Mouse (Mus musculus): Measurements from ENCODE around the gene Cdc42bpa.

The Cdc42bpa gene

DNA sequence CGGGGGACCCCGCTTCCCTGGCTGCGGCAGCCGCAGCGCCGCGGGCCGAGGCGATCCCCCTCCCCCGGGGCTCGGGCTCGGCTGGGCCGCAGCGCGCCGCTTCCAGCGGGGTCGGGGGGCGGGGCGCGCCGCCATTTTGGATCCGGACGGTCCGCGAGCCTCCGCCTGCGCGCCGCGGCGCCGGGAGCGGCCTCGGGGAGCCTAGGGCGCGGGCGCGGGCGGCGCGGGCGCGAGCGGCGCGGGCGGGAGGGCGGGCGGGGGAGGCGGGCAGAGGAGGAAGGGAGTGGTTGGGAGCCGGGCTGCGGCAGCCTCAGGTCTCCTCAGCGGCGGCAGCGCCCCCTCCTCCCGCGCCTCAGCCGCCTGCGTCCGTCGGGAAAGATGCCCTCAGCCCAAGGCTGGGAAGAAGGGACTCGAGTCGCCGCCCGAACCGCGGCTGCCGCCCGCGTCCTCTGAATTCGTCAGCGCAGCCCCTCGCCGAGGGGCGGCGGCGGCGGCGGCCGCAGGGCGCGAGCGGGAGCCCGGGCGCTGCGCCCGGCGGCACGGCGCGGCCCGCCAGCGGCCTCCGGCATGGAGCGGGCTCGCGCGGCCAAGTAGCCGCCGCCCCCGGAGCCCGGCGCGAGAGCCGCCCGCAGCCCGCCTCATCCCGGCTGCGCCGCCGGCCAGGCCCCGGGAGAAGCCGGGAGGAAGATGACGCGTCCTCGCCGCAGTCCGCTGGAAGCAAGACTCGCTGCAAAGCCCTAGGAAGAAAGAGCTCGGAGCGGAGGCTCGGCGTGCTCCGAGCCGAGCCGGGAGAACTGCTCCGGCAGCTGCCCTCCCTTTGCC is at the start of gene Cdc42bpa:
TSS of gene Cdc42bpa (plus strand) at position 752 of the 822 bp plus-strand sequence.
- peak; percentile 89 for DNase-seq (ENCODE audit: low read depth, low spot score)

DNA sequence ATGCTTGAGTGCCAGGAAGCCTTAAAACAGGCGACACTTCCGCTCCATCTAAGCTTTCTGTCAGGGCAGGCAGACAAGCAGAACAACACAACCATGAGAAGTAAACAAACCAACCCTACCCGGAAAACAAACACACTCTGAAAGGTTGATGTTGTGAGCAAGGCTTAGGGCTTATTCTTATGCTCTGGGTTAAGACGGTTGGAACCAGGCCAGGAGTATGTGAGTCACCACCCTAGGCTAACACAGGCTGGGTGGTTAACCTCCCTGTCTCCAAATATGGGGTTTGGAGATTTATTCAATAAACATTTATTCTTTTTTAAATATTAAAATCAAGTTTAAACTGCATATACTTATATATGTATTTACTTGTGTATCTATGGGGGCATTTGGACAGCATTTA is 46.8 kb upstream of the Cdc42bpa start:
- peak; percentile 61 for DNase-seq (ENCODE audit: low read depth, low spot score)

DNA sequence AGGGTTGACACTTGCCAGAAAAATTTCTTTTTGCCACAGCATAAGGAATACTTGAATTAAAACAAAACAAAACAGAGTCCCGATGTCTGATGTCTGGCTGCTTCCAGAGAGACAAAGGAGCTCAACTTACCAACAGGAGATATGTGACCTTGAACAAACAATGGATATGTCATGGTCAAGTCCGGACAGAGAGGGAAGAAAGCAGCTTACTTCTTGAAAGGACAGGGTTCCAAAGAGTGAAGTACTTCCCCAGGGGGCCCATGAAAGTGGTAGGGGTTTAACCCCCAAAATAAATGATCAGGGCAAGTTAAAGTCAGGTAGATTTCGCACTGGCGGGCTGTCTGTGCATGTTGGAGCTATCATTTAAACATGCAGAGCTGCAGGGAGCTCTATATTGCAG is 43.2 kb upstream of the Cdc42bpa start:
- no peak for DNase-seq (ENCODE audit: low read depth, low spot score)

DNA sequence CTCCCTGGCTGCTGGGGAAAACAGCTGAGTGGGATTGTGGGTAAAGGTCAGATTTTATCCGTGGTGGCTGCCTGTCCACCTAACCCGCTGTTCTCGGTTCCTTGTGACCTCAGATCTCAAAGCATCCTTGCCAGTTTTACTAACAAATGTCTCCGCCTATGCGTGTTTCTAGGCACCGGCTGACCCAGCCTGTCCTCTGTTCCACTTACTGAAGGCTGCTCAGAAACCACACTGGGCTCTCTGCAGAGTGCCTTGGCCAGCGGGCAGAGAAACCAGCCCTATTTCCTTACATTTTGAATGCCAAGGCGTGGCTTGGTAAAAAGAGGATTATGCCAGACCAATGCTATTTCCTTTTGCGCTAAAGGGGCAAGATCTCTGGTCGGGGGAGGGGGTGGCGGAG is 42.8 kb upstream of the Cdc42bpa start:
- peak; percentile 59 for DNase-seq (ENCODE audit: low read depth, low spot score)

DNA sequence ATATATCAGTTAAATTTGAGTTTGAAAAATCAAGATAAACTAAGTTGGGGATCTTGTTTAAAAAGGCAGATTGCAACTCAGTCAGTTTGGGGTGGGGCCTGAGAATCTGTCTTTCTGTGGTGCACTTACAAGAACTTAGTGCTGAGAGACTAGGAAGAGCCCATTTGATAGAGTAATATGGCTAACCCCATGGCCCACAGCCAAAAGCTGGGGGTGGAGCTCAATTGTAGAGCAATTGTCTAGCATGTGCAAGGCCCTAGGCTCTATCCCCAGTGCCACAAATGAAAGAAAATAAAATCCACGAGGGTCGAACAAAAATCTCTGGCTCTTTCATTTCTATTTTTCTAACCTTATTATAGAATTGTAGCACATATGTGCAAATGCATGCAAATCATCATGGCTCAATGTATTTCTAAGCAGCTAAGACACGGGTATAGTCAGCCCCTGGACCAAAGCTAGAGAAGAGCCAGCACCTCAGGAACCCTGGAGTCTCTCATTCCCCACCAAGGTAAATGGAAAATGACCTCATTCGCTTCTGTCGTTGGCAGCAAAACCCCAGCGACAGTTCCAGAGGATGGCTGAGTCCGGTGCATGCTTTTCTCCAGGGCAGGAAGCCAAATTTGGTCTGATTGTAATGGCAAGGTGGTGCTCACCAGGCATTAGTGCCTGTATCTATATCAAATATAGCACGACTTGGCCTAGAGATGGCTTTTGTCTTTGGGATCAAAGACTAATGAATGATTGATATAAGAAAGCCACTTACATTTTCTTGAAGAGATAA is 40.4 kb upstream of the Cdc42bpa start:
- peak; percentile 92 for DNase-seq (ENCODE audit: low read depth, low spot score)

DNA sequence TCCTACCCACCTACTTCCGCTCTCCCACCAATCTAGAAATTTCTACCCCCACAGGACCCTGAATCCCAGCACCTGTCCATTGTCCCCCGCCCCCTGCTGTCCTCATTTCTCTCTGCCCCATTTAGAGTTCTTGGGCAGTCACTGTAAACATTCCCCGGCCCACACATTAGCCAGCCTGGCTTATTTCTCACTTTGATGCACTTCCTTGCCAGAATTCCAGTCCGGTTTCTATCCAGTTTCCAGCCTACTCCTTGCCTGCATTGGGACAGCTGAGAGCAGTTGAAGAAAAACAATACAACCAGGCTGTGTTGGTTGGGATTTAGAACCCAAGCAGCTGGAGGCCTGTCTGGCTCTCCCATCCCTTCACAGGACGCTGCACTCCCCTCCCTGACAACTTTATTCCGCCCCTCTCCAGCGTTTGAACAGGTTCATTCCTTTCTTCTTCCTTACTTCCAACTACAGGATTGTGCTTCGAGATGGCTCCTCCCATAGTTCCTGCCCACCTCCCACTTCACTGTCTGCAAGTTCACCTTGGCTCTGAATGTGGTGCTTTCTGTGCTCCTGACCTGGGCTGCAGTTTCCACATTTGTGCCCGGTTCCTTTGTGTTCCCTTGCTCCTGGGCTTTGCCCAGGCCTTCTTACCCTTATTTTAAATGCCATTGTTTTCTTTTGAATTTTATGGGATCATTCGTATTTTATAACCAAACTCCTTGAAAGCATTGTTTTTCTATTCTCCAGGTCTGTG is 36.4 kb upstream of the Cdc42bpa start:
- DNase-seq (ENCODE audit: low read depth, low spot score): peak; percentile 49

DNA sequence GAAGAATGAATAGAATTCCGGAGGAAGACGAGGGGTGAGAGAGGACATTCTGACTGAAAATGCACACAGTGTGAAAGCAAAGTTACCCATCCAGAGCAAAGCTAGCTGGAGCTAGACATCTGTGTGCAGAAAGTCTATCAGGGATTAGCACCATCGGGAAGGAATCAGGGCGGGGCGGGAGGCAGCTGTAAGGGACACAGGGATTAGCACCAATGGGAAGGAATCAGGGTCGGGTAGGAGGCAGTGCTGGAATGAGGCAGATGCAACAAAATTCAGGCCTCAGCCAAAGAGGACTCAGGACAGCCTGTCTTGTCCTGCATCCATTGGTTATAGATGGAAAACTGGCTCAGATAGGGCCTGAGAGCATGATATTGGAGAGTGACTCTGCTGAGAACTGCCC is 34.0 kb upstream of the Cdc42bpa start:
- no peak for DNase-seq (ENCODE audit: low read depth, low spot score)

DNA sequence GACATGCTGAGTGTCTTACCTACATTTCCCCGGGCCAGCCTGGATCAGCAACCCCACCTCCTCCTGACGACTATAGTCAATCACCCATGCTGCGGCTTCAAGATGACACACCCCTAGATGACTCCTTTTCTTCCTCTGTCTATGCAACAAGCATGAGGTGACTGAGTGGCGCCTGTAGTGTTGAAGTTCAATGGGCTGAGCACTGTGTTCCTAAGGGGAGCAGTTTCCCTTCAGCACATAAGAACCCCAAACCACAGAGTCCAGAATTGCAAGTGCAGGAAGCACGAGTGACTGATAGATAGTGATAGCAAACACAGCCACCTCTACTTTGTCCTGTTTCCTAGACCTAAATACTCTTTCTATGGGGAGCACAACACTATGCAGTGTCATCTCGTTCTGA is 33.2 kb upstream of the Cdc42bpa start:
- DNase-seq (ENCODE audit: low read depth, low spot score): no peak

DNA sequence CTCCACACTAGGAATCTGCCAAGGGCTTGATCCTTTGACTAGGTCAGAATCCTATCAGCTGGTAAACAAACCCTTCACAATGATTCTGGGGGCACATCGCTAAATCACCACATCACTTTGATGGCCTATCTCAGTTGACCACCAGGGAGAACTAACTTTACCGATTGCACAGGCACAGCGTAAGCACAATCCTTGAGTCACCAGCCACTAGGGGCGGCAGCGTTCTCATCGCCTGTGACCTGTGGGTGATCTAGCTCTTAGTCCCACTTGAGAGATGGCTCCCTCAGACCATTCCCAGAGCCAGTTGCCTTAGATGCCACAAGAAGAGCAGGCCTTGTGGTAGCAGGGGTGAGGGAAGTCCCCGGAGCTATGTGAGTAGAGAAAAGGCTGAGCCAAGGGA is 31.4 kb upstream of the Cdc42bpa start:
- no peak for DNase-seq (ENCODE audit: low read depth, low spot score)

DNA sequence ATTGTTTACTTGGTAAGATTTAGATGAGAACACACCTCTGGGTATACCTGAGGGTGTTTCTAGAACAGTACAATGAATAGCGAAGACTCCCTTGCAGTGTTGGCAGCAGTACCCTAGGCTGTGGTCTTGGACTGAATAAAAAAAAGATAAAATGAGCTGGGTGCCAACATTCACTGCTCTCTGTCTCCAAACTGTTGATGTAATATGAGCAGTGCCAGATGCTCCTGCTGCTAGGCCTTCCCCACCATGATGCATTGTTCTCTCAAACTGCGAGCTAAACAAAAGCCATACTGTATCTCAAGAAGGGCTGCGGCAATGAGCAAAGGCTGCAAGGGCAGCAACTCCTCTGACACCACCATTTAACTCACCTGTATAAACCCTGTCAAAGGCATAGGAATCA is 29.0 kb upstream of the Cdc42bpa start:
- DNase-seq (ENCODE audit: low read depth, low spot score): peak; percentile 89

DNA sequence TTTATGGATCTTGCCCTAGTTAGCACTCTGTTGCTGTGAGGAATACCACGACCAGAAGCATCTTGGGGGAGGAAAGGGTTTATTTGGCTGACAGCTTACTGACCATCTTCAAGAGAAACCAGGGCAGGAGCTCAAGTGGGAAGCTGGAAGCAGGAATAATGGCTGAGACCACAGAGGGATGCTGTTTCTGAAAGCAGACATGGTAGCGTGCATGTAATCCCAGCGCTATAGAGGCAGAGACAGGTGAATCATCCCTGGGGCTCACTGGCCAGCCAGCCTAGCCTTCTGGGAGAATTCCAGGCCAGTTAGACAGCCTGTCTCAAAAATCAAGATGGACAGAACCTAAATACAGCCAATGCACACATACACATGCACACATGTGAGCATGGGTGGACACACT is 26.2 kb upstream of the Cdc42bpa start:
- no peak for DNase-seq (ENCODE audit: low read depth, low spot score)

DNA sequence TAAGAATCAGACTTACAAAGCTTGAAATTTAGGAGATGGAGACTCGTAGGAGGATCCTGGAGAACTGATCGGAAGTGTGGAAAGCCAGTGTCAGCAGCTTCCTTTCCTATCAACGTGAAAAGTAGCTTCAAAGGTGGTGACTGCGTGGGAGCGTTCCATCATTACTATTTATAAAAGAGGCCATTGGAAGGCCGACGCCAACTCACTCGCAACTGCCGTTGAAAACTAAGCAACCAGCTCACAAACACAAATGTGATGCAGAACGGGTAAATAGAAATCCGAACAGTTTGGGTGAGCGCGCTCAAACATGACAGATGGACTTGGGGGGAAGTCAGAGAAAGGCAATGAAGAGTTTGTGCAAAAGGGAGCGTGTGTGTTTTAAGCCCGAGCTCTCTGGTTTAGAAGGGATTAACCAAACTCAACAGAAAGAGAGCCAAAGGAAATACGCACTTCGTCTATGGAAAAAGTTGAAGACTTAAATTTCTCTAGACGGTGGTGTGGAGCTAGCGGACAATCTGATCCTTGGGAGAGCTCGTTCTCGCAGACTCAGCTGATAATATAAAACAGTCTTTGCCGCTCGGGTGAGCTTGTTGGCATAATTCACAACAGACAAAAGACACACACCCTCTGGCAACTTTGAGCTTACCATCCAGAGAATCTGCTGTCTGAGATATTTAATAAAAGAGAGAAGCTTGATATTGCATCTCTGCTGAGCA is 20.0 kb upstream of the Cdc42bpa start:
- peak; percentile 68 for DNase-seq (ENCODE audit: low read depth, low spot score)

DNA sequence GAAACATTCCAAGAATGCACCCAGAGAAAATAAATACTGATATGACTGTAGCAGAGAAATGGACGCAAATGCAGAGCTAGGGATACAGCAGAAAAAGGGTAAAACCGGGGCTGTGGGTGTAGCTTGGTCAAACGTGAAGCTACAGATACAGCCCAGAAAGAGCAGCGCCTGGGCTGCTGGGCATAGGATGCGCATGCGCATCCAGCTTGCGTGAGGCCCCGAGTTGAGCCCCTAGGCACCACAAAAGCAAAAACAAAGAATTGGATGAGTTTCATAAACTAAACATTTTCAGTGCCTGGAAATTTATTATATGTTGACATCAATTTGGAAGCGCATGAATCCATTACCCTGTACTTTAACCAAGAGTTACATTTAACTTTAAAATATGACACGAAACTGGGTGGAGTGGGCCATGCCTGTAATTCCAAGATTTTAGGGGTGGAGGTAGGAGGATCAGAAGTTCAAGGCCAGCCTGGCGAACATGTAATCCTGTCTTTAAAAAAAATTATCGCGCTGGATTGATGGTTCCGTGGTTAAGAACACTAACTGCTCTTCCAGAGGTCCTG is 19.4 kb upstream of the Cdc42bpa start:
- DNase-seq (ENCODE audit: low read depth, low spot score): no peak

DNA sequence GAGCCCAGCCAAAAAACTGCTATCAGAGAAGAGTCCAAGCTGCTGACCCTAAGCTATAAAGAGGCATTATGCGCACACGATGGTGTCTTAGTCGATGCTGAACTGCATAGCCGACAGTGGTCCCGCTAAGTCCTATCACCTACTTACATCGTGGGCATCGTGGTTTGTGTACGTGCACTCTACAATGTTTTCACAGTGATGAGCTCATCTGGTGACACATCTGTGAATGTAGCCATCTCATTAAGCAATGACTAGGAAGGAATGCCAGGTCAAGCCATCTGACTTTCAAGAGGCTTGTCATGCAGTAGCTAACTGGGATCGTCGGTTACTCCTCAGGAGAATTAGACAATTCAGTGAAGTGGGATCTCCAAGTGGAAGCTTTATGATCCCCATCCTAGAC is 15.3 kb upstream of the Cdc42bpa start:
- no peak for DNase-seq (ENCODE audit: low read depth, low spot score)

DNA sequence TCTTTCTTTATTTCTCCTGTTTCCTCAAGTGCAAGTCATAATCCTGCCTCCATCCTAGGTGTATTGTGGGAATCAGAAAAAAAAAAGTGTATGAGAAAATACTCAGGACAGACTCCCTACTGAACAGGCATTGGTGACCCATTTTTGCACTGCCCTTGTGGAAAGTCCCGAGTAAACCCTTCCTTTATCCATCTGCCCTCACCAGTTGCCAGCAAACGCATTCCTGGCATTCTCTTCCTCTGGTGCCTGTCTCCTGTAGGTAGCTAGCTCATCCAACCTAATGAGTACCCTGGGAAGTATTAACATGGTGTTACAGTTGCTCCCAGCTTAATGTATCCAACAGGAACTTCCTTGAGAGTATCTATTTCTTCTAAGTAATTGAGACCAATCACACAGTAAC is 13.7 kb upstream of the Cdc42bpa start:
- peak; percentile 82 for DNase-seq (ENCODE audit: low read depth, low spot score)

DNA sequence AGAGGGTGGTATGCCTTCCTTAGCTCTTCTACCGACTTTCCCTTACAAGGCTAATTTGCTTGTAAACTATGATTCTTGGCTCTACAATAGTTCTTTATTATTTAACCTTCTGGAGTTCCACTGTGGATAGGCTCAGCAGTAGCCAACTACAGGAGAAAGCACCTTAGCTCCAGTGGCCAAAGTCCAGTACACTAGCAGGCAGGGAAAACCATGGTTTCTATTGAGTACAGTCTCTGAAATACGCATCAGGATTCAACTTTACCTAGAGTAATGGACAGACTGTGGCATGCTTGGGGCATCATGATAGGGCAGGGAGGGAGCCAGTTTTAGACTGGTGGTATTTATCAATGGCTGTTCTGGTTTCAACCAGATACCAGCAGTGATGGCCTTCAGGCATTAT is 12.6 kb upstream of the Cdc42bpa start:
- DNase-seq (ENCODE audit: low read depth, low spot score): no peak

DNA sequence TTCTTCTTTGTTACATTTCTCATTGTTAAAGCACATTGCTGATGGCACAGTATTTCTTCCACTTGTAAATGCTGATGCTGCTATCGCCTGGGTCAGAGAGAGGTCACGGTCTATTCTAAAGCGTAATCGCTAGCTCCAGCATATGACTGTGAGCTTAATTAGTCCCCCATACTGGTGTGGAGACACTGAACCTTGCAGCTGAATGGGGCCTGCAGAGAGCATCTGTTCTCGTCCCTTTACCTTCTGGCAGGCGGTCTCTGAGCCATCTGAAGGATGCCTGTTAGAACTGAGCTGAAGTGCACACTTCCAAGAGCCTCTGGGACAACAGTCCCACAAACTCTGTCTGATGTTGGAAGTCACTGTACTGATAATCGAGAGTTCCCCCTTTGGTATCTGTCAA is 8.7 kb upstream of the Cdc42bpa start:
- DNase-seq (ENCODE audit: low read depth, low spot score): peak; percentile 74

DNA sequence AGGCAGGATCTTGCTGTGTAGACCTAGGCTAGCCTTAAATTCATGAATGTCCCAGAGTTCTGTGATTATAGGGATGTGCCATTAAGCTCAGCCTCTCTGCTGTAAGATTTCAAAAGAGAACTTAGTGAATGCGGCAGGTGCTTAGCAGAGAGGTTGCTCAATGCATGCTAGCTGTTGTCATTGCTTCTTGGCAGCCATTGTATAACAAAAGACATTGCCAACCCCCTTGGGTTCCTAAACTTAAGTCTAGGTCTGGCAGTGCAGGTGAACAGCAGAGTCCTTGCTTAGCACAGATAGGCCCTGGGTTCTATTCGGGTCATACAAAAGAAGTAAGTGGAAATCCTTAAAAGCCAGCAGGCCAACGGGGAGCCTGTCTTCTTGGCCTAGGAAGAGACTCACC is 7.0 kb upstream of the Cdc42bpa start:
- DNase-seq (ENCODE audit: low read depth, low spot score): no peak

DNA sequence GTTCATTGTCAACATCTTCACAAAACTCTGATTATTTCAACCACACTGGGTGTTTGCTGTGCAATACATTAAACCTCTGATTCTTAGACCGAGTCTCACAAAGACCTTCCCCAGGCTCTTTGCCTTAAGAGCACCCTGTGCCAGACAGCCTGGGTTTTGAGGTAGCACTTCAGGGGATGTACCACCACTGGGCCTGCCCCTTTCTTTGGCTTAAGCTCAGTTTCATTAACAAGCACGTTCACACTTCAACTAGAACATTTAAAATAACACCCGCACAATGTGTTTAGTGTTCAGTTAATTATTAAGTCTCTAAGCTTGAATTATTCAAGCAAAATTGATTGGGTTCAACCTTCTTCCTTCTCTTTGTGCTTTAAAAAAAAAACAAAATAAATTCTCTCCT is 2.8 kb upstream of the Cdc42bpa start:
- no peak for DNase-seq (ENCODE audit: low read depth, low spot score)

DNA sequence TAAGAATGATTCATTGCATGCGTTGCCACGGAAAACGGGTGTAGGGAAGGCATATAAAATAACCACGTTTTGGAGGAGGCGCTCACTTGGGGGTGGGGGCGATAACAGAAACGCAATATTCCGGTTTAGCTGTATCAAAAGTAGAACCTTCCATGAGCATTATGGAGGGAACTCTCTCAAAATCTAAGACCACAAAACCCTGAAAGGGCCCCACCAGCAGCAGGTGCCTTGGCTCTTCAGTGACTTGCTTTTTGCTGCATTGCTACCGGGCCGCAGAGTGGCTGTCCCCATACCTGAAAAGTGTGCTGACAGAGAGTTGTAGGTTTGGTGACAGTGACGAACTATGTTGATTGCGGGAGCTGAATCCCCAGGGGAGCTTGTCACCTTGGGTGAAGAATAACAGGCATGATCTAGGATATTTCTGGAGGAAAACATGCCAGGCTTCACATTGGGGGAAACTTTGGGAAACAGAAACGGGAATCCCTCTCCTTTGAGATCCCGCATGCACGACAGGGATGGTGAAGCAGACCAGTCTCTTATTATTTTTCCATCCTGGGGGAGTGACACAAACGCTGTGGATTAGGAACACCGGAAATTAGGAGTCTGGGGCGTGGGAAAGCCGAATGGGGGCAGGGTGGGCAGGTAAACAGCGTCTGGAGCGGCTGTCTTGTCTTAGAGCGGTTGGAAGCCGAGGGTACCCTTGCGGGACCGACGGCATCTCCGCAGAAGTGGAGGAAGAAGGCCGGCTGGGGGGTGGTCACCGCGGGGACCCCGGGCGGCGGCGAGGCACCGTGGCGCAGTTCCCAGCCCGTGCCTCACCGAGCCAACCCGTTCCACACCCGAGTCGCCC is 1.2 kb upstream of the Cdc42bpa start:
- DNase-seq (ENCODE audit: low read depth, low spot score): peak; percentile 76

DNA sequence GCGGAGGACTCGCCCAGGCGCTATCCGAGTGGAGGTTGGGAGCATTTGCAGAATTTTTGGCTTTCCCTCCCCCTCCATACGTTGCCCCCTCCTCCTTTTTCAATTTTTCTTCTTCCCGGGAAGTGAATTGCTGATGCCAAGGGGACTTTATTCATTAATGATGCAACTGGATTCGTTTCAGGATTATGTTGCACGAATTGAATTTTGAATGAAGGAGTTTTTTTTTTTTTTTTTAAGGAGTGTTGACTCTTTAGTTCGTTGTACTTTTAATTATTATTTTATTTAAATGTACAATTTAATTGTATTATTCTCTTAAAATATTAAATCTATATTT is 238 bp downstream of the Cdc42bpa start:
- no peak for DNase-seq (ENCODE audit: low read depth, low spot score)

Measured in brain, adult 2 months (tissue).